Mouse (Mus musculus): ENCODE data around the gene Brpf3. TPM values are rescaled to one million over a fixed set of nuclear protein-coding genes. Genes with fewer than 3 reads are reported as not detected.

The Brpf3 gene
- 10 to 100 TPM; 42.3 to 46.6 TPM for total RNA-seq (2023)

DNA sequence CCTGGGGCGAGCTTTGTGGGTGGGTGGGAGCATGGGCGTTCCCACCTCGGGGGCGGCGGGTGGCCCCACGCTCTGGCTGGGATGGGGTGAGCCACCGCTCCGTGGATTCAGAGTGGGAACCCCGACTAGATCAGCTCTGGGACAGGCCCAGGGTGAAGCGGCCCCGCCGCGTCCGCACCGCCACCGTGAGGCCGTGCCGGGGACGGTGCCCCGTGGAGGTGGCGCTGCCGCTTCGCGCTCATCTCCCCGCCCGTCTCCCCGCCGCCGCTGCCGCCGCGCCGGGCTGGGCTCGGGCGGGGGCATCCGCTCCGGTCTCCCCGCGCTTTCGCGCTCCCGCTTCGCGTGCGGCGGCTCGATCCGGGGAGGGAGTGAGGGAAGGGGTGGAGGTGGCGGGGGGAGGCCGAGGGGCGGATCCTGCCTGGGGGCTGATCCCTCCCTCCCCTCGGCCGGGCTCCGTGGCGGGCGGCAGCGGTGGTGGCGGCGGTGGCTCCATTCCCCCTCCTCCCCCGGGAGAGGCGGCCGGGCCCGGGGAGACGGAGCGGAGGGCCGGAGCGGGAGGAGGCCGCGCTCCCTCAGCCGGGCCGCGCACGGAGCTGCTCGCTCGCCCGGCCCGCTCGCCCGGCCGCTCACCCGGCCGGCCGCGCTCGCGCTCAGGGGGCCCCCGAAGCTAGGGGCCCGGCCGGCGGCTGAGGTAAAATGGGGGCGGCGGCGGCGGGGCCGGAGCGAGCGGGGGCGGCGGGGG lies at the start of gene Brpf3:
Brpf3 (plus strand) TSS at position 420 of the 742 bp plus-strand sequence.

DNA sequence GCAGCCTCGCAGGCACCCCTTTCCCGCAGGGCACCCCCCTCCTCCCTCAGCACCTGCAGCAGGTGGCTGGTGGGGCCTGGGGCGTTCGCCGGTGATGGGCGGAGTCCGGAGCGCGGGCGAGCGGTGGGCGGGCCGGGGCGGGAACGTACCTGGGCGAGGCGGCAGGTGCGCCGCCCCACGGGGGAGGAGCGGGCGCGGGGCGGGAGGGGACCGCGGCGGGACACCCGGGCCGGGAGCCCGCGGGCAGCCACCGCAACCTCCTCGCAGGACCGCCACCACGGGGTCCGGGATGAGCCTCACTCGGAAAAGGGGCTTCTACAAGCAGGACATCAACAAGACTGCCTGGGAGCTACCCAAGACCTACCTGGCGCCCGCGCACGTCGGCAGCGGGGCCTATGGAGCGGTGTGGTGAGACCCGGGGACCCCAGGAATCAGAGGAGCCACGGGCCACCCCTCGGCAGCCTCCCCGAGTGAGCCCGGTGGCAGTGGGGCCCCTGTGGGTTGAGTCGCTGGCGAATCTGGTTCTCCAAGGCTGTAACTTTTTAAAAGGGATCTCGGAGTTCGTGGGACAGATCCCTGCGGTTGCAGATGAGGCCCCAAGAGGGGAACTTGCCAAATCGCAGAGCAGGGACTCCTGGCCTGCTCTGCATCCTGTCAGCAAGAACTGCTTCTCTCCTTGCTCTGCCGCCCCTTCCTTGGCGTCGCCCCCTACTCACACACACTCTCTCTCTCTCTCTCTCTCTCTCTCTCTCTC lies 31.6 kb upstream of the Brpf3 start, which contains the start of gene Mapk13:
Mapk13 (plus strand) TSS at position 177 of the 754 bp plus-strand sequence.

DNA sequence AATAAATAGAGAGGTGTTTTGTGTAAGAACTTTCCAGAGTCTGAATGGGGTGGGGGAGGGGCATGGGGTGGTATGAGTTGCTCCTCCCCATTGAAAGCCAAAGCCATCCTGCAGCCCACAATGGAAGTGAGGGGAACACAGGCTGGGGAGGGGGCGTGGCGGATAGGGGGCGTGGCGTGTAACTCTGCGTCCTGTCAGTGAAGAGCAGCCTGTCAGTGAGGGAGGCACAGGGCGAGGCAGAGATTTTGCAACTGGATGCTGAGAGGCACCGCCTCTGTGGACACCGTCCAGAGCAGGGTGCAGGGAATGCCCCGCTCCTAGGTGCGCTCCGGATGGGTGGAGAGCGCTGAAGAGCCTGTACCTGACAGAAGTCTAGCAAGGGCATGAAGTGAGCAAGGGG lies 57.3 kb downstream of the Brpf3 start, which contains the start of gene Pnpla1:
Pnpla1 (plus strand) TSS at position 207 of the 400 bp plus-strand sequence.

Other genes with a start within 250 kb of the Brpf3 start
- gene Clps, start 240.3 kb upstream of the Brpf3 start, total RNA-seq (2023) = 1 to 10 TPM in 1 of 2 experiments, not detected in 1; 3.6 TPM
- not detected for gene Lhfpl5, start 225.4 kb upstream of the Brpf3 start, total RNA-seq (2023)
- 10 to 100 TPM; 53.0 to 54.9 TPM for gene Srpk1, start 178.4 kb upstream of the Brpf3 start, total RNA-seq (2023)
- gene Slc26a8, start 110.9 kb upstream of the Brpf3 start, total RNA-seq (2023) = under 1 TPM in 1 of 2 experiments, not detected in 1; 0.63 TPM
- gene Mapk14, start 109.8 kb upstream of the Brpf3 start, total RNA-seq (2023) = 100 to 1,000 TPM; 282 to 297 TPM
- gene AC170998.1, start 75.0 kb upstream of the Brpf3 start, total RNA-seq (2023) = 10 to 100 TPM; 22.7 to 23.6 TPM
- 1 to 10 TPM; 4.6 to 5.9 TPM for gene Mapk13, start 31.8 kb upstream of the Brpf3 start, total RNA-seq (2023)
- not detected for gene Pnpla1, start 57.3 kb downstream of the Brpf3 start, total RNA-seq (2023)
- gene 4930539E08Rik, start 114.2 kb downstream of the Brpf3 start, total RNA-seq (2023) = under 1 TPM in 1 of 2 experiments, not detected in 1; 0.13 TPM
- gene Pxt1, start 142.8 kb downstream of the Brpf3 start, total RNA-seq (2023) = not detected
- gene Kctd20, start 150.9 kb downstream of the Brpf3 start, total RNA-seq (2023) = 100 to 1,000 TPM; 109 to 122 TPM
- 100 to 1,000 TPM; 382 to 410 TPM for gene Stk38, start 206.9 kb downstream of the Brpf3 start, total RNA-seq (2023)
- gene Srsf3, start 231.5 kb downstream of the Brpf3 start, total RNA-seq (2023) = 100 to 1,000 TPM; 322 to 336 TPM

Measured in monocyte, adult 59 days (primary cell).